Mouse (Mus musculus) liver, postnatal 0 days (tissue): ENCODE data around the gene Upf2. TPM values are rescaled to one million over a fixed set of nuclear protein-coding genes. Genes with fewer than 3 reads are reported as not detected.

Experiments
- ATAC-seq: fragments of 200-750 bp; cut with Nextera tagmentation; 2 replicates; pipeline ENCODE4 v1.8.0; 2017; ENCODE audit warnings: mild to moderate bottlenecking, moderate library complexity
- DNase-seq: peaks from one replicate; pipeline ENCODE4 v3.0.0-alpha.2; 2016
- H3K27ac ChIP-seq: fragments of 300-500 bp; sonication (generic); 2 replicates; pipeline ENCODE4 v1.5.1; 2014; ENCODE audit warnings: antibody characterized with exemption, moderate library complexity, mild to moderate bottlenecking, low read depth
- H3K27me3 ChIP-seq: fragments of 300-500 bp; sonication (generic); 2 replicates; pipeline ENCODE4 v1.6.1; 2014; ENCODE audit warnings: low read length, control low read depth, mixed read lengths; ENCODE audit not compliant: insufficient read depth
- H3K36me3 ChIP-seq: fragments of 300-500 bp; sonication (generic); replicated peaks from 2 replicates; pipeline ENCODE4 v1.6.1; 2014; ENCODE audit warnings: mild to moderate bottlenecking, control low read depth, low read length, moderate library complexity, mixed read lengths; ENCODE audit not compliant: insufficient read depth
- H3K4me1 ChIP-seq: fragments of 300-500 bp; sonication (generic); 2 replicates; pipeline ENCODE4 v1.6.1; 2014; ENCODE audit warnings: antibody characterized with exemption, mild to moderate bottlenecking, control low read depth; ENCODE audit not compliant: insufficient read depth
- H3K4me2 ChIP-seq: fragments of 300-500 bp; sonication (generic); 2 replicates; pipeline ENCODE4 v1.6.1; 2014; ENCODE audit warnings: low read depth, mild to moderate bottlenecking, low read length, moderate library complexity, mixed read lengths
- H3K4me3 ChIP-seq: fragments of 300-500 bp; sonication (generic); 2 replicates; pipeline ENCODE4 v1.5.1; 2014; ENCODE audit warnings: low read depth, low read length
- H3K9ac ChIP-seq: fragments of 300-500 bp; sonication (generic); replicated peaks from 2 replicates; pipeline ENCODE4 v1.6.1; 2014; ENCODE audit warnings: mild to moderate bottlenecking, moderate library complexity
- H3K9me3 ChIP-seq: fragments of 300-500 bp; sonication (generic); 2 replicates; pipeline ENCODE4 v1.6.1; 2016; ENCODE audit warnings: mild to moderate bottlenecking, control low read depth, low read length, mixed read lengths
- CTCF ChIP-seq: sonication (generic); IDR thresholded peaks from 2 replicates; pipeline ENCODE4 v1.5.1; 2016; ENCODE audit warnings: antibody characterized with exemption, low read depth
- EP300 ChIP-seq: IDR thresholded peaks from 2 replicates; pipeline ENCODE4 v1.6.1; 2016; ENCODE audit warnings: antibody characterized with exemption, low read depth, mild to moderate bottlenecking
- WGBS: fragments of 180-500 bp; shearing (Covaris S2); extraction: QIAGEN DNeasy Blood & Tissue Kit; methylation state at CpG from one replicate; pipeline ENCODE4 v1.1.7; 2014; ENCODE audit not compliant: insufficient replicate concordance; 5-methylcytosine and 5-hydroxymethylcytosine counted together
- polyA plus RNA-seq: library from polyadenylated mRNA; unstranded; fragments of >200 nt; fragmentation: Nextera tagmentation; extraction: Ambion mirVana; gene quantifications from 2 replicates; pipeline ENCODE4 v1.2.1, GENCODE M21; 2015

The Upf2 gene
- polyA plus RNA-seq, 1 experiment from 2014 or later = 3.3 TPM

- peaks cover 55% of the 10 kb centered on the region for H3K36me3 ChIP-seq
- no peak for DNase-seq
- no peak overlapping the region for H3K9ac ChIP-seq
- H3K27me3 ChIP-seq = no peaks in the 10 kb centered on the region
- WGBS = 83% methylated on average over 3 of the region's 3 CpGs
- H3K27ac ChIP-seq = no peak overlapping the region
- TF ChIP-seq CTCF (no peak), EP300 (no peak)
- H3K4me2 ChIP-seq = no peak overlapping the region
- H3K4me1 ChIP-seq = no peaks in the 10 kb centered on the region
- no peaks in the 10 kb centered on the region for H3K9me3 ChIP-seq
- no peak for ATAC-seq
- no peak overlapping the region for H3K4me3 ChIP-seq
Observed at GRCm38 (mm10) chr2:6049018-6049417, 97.7 kb downstream of the Upf2 start.

- Histone ChIP-seq H3K4me1 (no peaks in the 10 kb centered on the region), H3K4me3 (no peak overlapping the region), H3K27me3 (no peaks in the 10 kb centered on the region), H3K9ac (no peak overlapping the region), H3K36me3 (peaks cover 43% of the 10 kb centered on the region), H3K27ac (no peak overlapping the region), H3K4me2 (no peak overlapping the region), H3K9me3 (no peaks in the 10 kb centered on the region)
- TF ChIP-seq CTCF (no peak), EP300 (no peak)
- DNase-seq (no peak), ATAC-seq (no peak)
- WGBS = 89% methylated on average over 11 of the region's 11 CpGs
Observed at GRCm38 (mm10) chr2:6055466-6055865, 104.2 kb downstream of the Upf2 start.

GRCm38 (mm10) chr2:6056518-6056917 is 105.2 kb downstream of the Upf2 start:
- 84% methylated on average over 3 of the region's 3 CpGs for WGBS
- TF ChIP-seq EP300 (no peak), CTCF (no peak)
- Histone ChIP-seq H3K27me3 (no peaks in the 10 kb centered on the region), H3K9me3 (no peaks in the 10 kb centered on the region), H3K27ac (no peak overlapping the region), H3K36me3 (peaks cover 33% of the 10 kb centered on the region), H3K9ac (no peak overlapping the region), H3K4me1 (no peaks in the 10 kb centered on the region), H3K4me3 (no peak overlapping the region), H3K4me2 (no peak overlapping the region)
- no peak for DNase-seq
- no peak for ATAC-seq

GRCm38 (mm10) chr2:6059291-6059690 is 108.0 kb downstream of the Upf2 start:
- Histone ChIP-seq H3K4me2 (no peak overlapping the region), H3K4me1 (no peaks in the 10 kb centered on the region), H3K27me3 (no peaks in the 10 kb centered on the region), H3K9me3 (no peaks in the 10 kb centered on the region), H3K4me3 (no peak overlapping the region), H3K36me3 (peaks cover 16% of the 10 kb centered on the region), H3K27ac (no peak overlapping the region), H3K9ac (no peak overlapping the region)
- TF ChIP-seq CTCF = no peak
- TF ChIP-seq EP300 = no peak
- 77% methylated on average over 2 of the region's 2 CpGs for WGBS
- ATAC-seq (no peak), DNase-seq (no peak)

- Histone ChIP-seq H3K4me3 (no peak overlapping the region), H3K9me3 (no peaks in the 10 kb centered on the region), H3K9ac (no peak overlapping the region), H3K4me2 (no peak overlapping the region), H3K27me3 (no peaks in the 10 kb centered on the region), H3K36me3 (peaks cover 8% of the 10 kb centered on the region), H3K27ac (no peak overlapping the region), H3K4me1 (no peaks in the 10 kb centered on the region)
- DNase-seq (no peak), ATAC-seq (no peak)
- TF ChIP-seq EP300 = no peak
- no peak for TF ChIP-seq CTCF
- 73% methylated on average over 10 of the region's 10 CpGs for WGBS
Observed at GRCm38 (mm10) chr2:6060071-6060804, 109.0 kb downstream of the Upf2 start.

GRCm38 (mm10) chr2:6067341-6067740 is 116.1 kb downstream of the Upf2 start:
- no peak for TF ChIP-seq EP300
- no peak for TF ChIP-seq CTCF
- ATAC-seq = no peak
- Histone ChIP-seq H3K4me2 (no peak overlapping the region), H3K27me3 (no peaks in the 10 kb centered on the region), H3K9me3 (peaks cover 3% of the 10 kb centered on the region; the same call in 1 of the 2 replicates), H3K4me1 (peaks cover 12% of the 10 kb centered on the region; the same call in 1 of the 2 replicates), H3K4me3 (no peak overlapping the region), H3K9ac (no peak overlapping the region), H3K27ac (no peak overlapping the region), H3K36me3 (no peaks in the 10 kb centered on the region)
- 77% methylated on average over 6 of the region's 6 CpGs for WGBS
- no peak for DNase-seq

GRCm38 (mm10) chr2:6070925-6071324 is 119.7 kb downstream of the Upf2 start:
- Histone ChIP-seq H3K4me2 (no peak overlapping the region), H3K36me3 (no peaks in the 10 kb centered on the region), H3K27me3 (no peaks in the 10 kb centered on the region), H3K4me1 (peaks cover 19% of the 10 kb centered on the region; the same call in 1 of the 2 replicates), H3K9me3 (peaks cover 3% of the 10 kb centered on the region; the same call in 1 of the 2 replicates), H3K9ac (no peak overlapping the region), H3K4me3 (no peak overlapping the region), H3K27ac (no peak overlapping the region)
- ATAC-seq (no peak), DNase-seq (no peak)
- WGBS = 28% methylated on average over 11 of the region's 11 CpGs
- TF ChIP-seq EP300 = no peak
- no peak for TF ChIP-seq CTCF
